Comparison of ENCODE assay signal across 10 mouse cellular contexts in the genomic region with DNA sequence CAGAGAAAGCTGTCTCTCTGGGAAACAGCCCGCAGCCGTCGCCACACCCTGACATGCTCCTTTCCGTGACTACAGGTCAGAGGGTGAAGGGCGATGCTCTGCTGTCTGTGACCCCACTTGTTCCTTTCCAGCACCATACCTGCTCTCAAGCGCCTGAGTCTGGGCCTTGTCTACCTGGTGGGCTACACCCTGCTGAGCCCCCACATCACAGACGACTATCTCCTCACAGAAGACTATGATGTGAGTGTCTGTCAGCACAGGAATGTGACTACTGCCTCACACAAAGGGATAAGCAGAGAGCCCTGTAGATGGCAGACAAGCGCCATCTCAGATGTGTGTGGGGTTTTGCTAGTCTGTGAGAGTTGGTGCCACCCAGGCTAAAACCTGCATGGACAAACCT. TPM values are rescaled to one million over a fixed set of nuclear protein-coding genes. Genes with fewer than 3 reads are reported as not detected.
A peak's percentile ranks its signal among the peaks of the same experiment; 100 is the strongest.
DNase-seq lines count a peak whose midpoint lies in the region; ATAC-seq and TF ChIP-seq lines count a peak whose summit lies in the region.
"Had no signal": no experiment of that assay in that cellular context is flagged by ENCODE, and none has a peak within 500 bp of the region (broad histone marks: within the 10 kb centered on the region; RNA-seq: fewer than 3 reads in every experiment).

No protein-coding gene starts in this region.

- no peak overlapping the region for H3K4me2 ChIP-seq in forebrain, embryonic 12.5 days
- H3K4me2 ChIP-seq in forebrain, embryonic 11.5 days (ENCODE audit: low read depth, low read length, severe bottlenecking) = no peak overlapping the region
- H3K4me2 ChIP-seq in lung, embryonic 14.5 days = no peak overlapping the region
- H3K4me2 ChIP-seq: liver, embryonic 15.5 days had no signal

- peak; percentile 35; the same call in 1 of the 2 replicates for TF ChIP-seq CTCF in lung, embryonic 14.5 days (IDR thresholded peaks at IDR 0.05; ENCODE audit: low read depth)

- no peaks in the 10 kb centered on the region for H3K9me3 ChIP-seq in forebrain, embryonic 12.5 days
- H3K9me3 ChIP-seq in forebrain, embryonic 11.5 days (ENCODE audit: control insufficient read depth, low read length) = no peaks in the 10 kb centered on the region
- H3K9me3 ChIP-seq in lung, embryonic 14.5 days (ENCODE audit: low read depth, low read length) = no peaks in the 10 kb centered on the region
- H3K9me3 ChIP-seq: liver, embryonic 15.5 days had no signal

- no peak overlapping the region for H3K9ac ChIP-seq in forebrain, embryonic 12.5 days
- H3K9ac ChIP-seq in forebrain, embryonic 11.5 days (ENCODE audit: low read length) = no peak overlapping the region
- no peak overlapping the region for H3K9ac ChIP-seq in lung, embryonic 14.5 days
- H3K9ac ChIP-seq: liver, embryonic 15.5 days had no signal

- 0 out of 2 replicates have a peak, but pooled peaks cover 4% of the 10 kb centered on the region for H3K4me1 ChIP-seq in forebrain, embryonic 12.5 days
- H3K4me1 ChIP-seq in forebrain, embryonic 11.5 days (replicated peaks; ENCODE audit: control insufficient read depth, insufficient read depth, low read length) = no peaks in the 10 kb centered on the region
- no peaks in the 10 kb centered on the region for H3K4me1 ChIP-seq in lung, embryonic 14.5 days (ENCODE audit: insufficient read depth)

- 76% methylated on average over 8 of the region's 8 CpGs for WGBS in forebrain, embryonic 12.5 days
- 85% methylated on average over 8 of the region's 8 CpGs for WGBS in forebrain, embryonic 11.5 days
- WGBS in lung, embryonic 14.5 days = 68% methylated on average over 8 of the region's 8 CpGs

- H3K4me3 ChIP-seq in forebrain, embryonic 12.5 days (replicated peaks) = no peak overlapping the region
- no peak overlapping the region for H3K4me3 ChIP-seq in forebrain, embryonic 11.5 days (ENCODE audit: low read depth, low read length)
- no peak overlapping the region for H3K4me3 ChIP-seq in lung, embryonic 14.5 days (ENCODE audit: low read depth, low read length)
- H3K4me3 ChIP-seq: liver, embryonic 15.5 days had no signal

- H3K27me3 ChIP-seq in forebrain, embryonic 12.5 days = no peaks in the 10 kb centered on the region
- H3K27me3 ChIP-seq in forebrain, embryonic 11.5 days (ENCODE audit: control insufficient read depth, insufficient read depth, low read length) = no peaks in the 10 kb centered on the region
- H3K27me3 ChIP-seq in lung, embryonic 14.5 days (ENCODE audit: insufficient read depth, low read length) = no peaks in the 10 kb centered on the region
- H3K27me3 ChIP-seq: liver, embryonic 15.5 days had no signal

- no peak overlapping the region for H3K27ac ChIP-seq in forebrain, embryonic 12.5 days
- H3K27ac ChIP-seq in forebrain, embryonic 11.5 days (ENCODE audit: low read depth, low read length) = no peak overlapping the region
- H3K27ac ChIP-seq in lung, embryonic 14.5 days (ENCODE audit: low read depth) = no peak overlapping the region

- H3K36me3 ChIP-seq in forebrain, embryonic 12.5 days (replicated peaks) = peaks cover 73% of the 10 kb centered on the region
- H3K36me3 ChIP-seq in forebrain, embryonic 11.5 days (ENCODE audit: control insufficient read depth, insufficient read depth, low read length) = peaks cover 19% of the 10 kb centered on the region; the same call in 1 of the 2 replicates
- peaks cover 65% of the 10 kb centered on the region for H3K36me3 ChIP-seq in lung, embryonic 14.5 days (ENCODE audit: insufficient read depth)

- peak; percentile 7; the same call in 1 of the 2 replicates for ATAC-seq in forebrain, embryonic 12.5 days (ENCODE audit: low FRiP score)
- ATAC-seq in forebrain, embryonic 11.5 days (replicated peaks; ENCODE audit: low FRiP score) = no peak
- 0 out of 2 replicates have a peak, but pooled peaks have one; percentile 10 for ATAC-seq in lung, embryonic 14.5 days (ENCODE audit: insufficient read depth)
- ATAC-seq in megakaryocyte progenitor cell, adult 5-6 weeks (replicated peaks; ENCODE audit: poor library complexity) = peak; percentile 28; the same call in 1 of the 2 replicates

- DNase-seq in forebrain, embryonic 11.5 days (ENCODE audit: low spot score) = no peak
- DNase-seq in lung, embryonic 14.5 days = peak; percentile 31
- DNase-seq in lung, postnatal 25 days (ENCODE audit: low spot score) = no peak
- peak; percentile 60 for DNase-seq in ES-CJ7 (ENCODE audit: low read depth, low spot score)
- DNase-seq in urinary bladder, adult 18-20 months (ENCODE audit: low spot score in 2 of 2) = no peak
- DNase-seq in gastrocnemius, postnatal 25 days = no peak
- DNase-seq: heart, postnatal 4 days had no signal

RNA-seq across cellular contexts. Expression of a gene that starts 10.6 kb away (rescaled TPM):
- 194 and 199 TPM in 2 replicates for polyA plus RNA-seq in forebrain, embryonic 12.5 days (2016; fragmentation: Nextera tagmentation; extraction: Ambion mirVana)
- polyA plus RNA-seq in forebrain, embryonic 11.5 days (2014; fragmentation: Nextera tagmentation; extraction: Ambion mirVana) = 227 and 228 TPM in 2 replicates
- polyA plus RNA-seq in lung, embryonic 14.5 days (2014; fragmentation: Nextera tagmentation; extraction: Ambion mirVana) = 214 and 228 TPM in 2 replicates
- 204 and 205 TPM in 2 replicates for total RNA-seq in megakaryocyte progenitor cell, adult 5-6 weeks (2015)
- 304 and 317 TPM in 2 replicates for total RNA-seq in megakaryocyte progenitor cell, adult 5-6 weeks (2017)
- 10 to 100 TPM; 53.8 to 58.9 TPM for total RNA-seq in gastrocnemius, postnatal 25 days (2021)

RNA-seq across cellular contexts. Expression of a gene that starts 10.8 kb away (rescaled TPM):
- polyA plus RNA-seq in forebrain, embryonic 12.5 days (2016; fragmentation: Nextera tagmentation; extraction: Ambion mirVana) = 330 and 338 TPM in 2 replicates
- polyA plus RNA-seq in forebrain, embryonic 11.5 days (2014; fragmentation: Nextera tagmentation; extraction: Ambion mirVana) = 376 and 404 TPM in 2 replicates
- polyA plus RNA-seq in lung, embryonic 14.5 days (2014; fragmentation: Nextera tagmentation; extraction: Ambion mirVana) = 354 and 377 TPM in 2 replicates
- total RNA-seq in megakaryocyte progenitor cell, adult 5-6 weeks (2015) = 229 and 271 TPM in 2 replicates
- total RNA-seq in megakaryocyte progenitor cell, adult 5-6 weeks (2017) = 335 and 374 TPM in 2 replicates
- 100 to 1,000 TPM; 157 TPM for total RNA-seq in gastrocnemius, postnatal 25 days (2021)

RNA-seq across cellular contexts. Expression of a gene that starts 37.2 kb away (rescaled TPM):
- 5.4 and 6.1 TPM in 2 replicates for polyA plus RNA-seq in forebrain, embryonic 12.5 days (2016; fragmentation: Nextera tagmentation; extraction: Ambion mirVana)
- 4.8 and 4.9 TPM in 2 replicates for polyA plus RNA-seq in forebrain, embryonic 11.5 days (2014; fragmentation: Nextera tagmentation; extraction: Ambion mirVana)
- polyA plus RNA-seq in lung, embryonic 14.5 days (2014; fragmentation: Nextera tagmentation; extraction: Ambion mirVana) = 12.1 and 12.6 TPM in 2 replicates
- 115 and 121 TPM in 2 replicates for total RNA-seq in megakaryocyte progenitor cell, adult 5-6 weeks (2015)
- 398 and 466 TPM in 2 replicates for total RNA-seq in megakaryocyte progenitor cell, adult 5-6 weeks (2017)
- total RNA-seq in gastrocnemius, postnatal 25 days (2021) = 1 to 10 TPM; 1.5 to 2.2 TPM

RNA-seq across cellular contexts. Expression of a gene that starts 38.5 kb away (rescaled TPM):
- polyA plus RNA-seq in forebrain, embryonic 12.5 days (2016; fragmentation: Nextera tagmentation; extraction: Ambion mirVana) = 28.1 and 35.0 TPM in 2 replicates
- polyA plus RNA-seq in forebrain, embryonic 11.5 days (2014; fragmentation: Nextera tagmentation; extraction: Ambion mirVana) = 34.3 and 35.5 TPM in 2 replicates
- 50.3 and 53.1 TPM in 2 replicates for polyA plus RNA-seq in lung, embryonic 14.5 days (2014; fragmentation: Nextera tagmentation; extraction: Ambion mirVana)
- 38.4 and 40.7 TPM in 2 replicates for total RNA-seq in megakaryocyte progenitor cell, adult 5-6 weeks (2015)
- 27.8 and 28.8 TPM in 2 replicates for total RNA-seq in megakaryocyte progenitor cell, adult 5-6 weeks (2017)
- 10 to 100 TPM; 14.8 to 18.0 TPM for total RNA-seq in gastrocnemius, postnatal 25 days (2021)

RNA-seq across cellular contexts. Expression of a gene that starts 39.8 kb away (rescaled TPM):
- 550 and 568 TPM in 2 replicates for polyA plus RNA-seq in forebrain, embryonic 12.5 days (2016; fragmentation: Nextera tagmentation; extraction: Ambion mirVana)
- 509 and 514 TPM in 2 replicates for polyA plus RNA-seq in forebrain, embryonic 11.5 days (2014; fragmentation: Nextera tagmentation; extraction: Ambion mirVana)
- polyA plus RNA-seq in lung, embryonic 14.5 days (2014; fragmentation: Nextera tagmentation; extraction: Ambion mirVana) = 429 and 440 TPM in 2 replicates
- 171 and 179 TPM in 2 replicates for total RNA-seq in megakaryocyte progenitor cell, adult 5-6 weeks (2015)
- total RNA-seq in megakaryocyte progenitor cell, adult 5-6 weeks (2017) = 99.5 and 133 TPM in 2 replicates
- total RNA-seq in gastrocnemius, postnatal 25 days (2021) = 100 to 1,000 TPM; 163 to 167 TPM

Comparison
In these comparisons a context has a peak if more than half of its experiments do, and no peak if none do; other contexts are left out.
1. DNase-seq: peak in lung, embryonic 14.5 days (single experiment) and ES-CJ7 (single experiment); none in forebrain, embryonic 11.5 days (single experiment), lung, postnatal 25 days (single experiment), urinary bladder, adult 18-20 months (0 of 2) and gastrocnemius, postnatal 25 days (single experiment).